Mouse (Mus musculus) MN1 (cell line): ENCODE measurements at regions not wholly inside any gene's neighbourhood (a gene's known extent, or its start where the extent isn't known, plus 50 kb on each side); places are given as distances from the start of the nearest gene placed in this dataset.
A peak's percentile ranks its signal among the peaks of the same experiment; 100 is the strongest.

Experiments
- DNase-seq: peaks from one replicate; pipeline ENCODE4 v3.0.0-alpha.2; 2016; ENCODE audit warnings: low spot score

DNA sequence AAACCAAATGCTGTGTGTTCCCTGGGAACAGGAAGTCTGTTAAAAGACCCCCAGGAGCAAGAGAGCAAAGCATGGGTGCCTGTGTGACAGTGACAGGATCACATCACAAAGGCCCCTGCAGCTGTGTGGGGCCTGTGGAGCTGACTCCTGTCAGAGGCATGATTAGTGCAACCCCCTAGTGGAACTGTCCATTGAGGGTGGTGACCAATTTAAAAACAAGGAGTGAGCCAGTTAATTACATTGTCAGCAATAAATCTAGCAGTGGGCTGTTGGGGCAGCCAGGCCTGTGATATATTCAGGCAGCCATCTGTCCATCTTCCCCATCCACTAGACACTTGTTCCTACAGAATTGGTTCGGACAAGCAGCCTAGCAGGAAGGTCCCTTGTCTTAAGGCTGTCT lies 121.8 kb upstream of the Cxxc4 start:
- DNase-seq = peak; percentile 19

DNA sequence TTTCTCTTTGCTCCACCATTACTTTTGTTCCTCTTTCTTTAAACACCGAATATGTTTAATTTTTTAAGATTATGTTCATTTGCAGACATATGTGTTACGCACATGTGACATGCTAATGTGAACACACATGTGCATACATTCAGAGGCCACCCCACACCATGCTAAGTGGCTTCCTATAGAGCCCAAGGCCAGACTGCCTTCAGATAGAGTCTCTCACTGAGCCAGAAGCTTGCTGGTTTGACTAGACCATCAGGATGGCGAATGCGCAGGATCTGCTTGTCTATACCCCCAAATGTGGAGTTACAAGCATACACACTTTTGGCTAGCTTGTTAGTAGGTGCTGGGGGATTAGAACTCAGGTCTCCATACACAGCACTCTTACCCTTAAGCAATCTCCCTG lies 121.3 kb upstream of the Cxxc4 start:
- no peak for DNase-seq

DNA sequence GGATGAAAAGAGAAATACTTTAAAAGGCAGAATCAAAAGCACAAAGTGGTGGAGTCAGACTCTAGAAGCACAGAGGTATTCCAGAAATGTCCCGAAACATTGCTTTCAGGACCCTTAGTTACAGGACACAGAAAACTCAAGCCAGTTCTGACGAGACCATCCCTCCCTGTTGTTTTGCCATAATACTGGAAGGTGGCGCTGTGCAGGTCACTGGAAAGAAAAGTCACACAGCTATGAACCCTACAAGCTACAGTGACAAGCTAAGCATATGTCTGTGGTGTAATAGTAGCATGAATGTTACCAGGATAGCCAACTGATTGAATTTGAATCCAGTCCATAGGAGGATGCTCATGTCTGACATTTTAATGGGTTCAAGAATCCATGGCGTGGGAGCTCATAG lies 117.4 kb upstream of the Cxxc4 start:
- no peak for DNase-seq

DNA sequence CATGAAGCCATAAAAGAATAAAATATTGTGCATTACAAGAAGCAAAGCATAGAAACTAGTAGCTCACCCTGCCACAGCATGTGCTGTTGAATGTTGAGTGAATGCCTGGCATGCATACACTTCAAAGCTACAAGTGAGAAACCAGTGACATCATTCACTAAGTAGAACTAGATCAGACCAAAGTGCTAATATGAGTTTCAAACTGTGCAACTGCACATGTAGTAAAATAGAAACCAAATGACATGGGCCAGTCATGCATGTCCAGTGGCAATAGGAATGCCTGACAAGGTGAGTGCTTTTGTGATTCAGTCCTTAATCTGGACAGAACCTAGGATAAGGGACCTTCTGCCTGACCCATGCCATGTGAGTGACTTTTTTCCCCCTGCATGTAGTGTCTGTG lies 111.3 kb upstream of the Cxxc4 start:
- DNase-seq = no peak

DNA sequence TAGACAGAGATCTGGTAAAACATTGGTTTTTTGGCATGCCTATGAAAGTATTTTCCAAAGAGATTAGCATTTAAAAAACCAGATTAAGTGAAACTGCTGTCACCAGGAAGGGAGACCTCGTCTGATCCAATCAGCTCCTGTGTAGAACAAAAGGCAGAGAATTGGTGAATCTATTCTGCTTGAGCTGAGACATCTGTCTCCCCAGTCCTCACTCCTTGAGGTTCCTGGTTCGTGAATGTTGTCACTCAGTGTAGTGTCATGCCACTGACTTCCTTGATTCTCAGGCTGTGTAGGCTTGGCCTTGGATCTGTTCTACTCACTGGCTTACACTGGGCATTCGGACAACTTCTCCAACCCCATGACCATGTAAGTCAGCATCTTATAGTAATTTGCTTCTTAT lies 105.9 kb upstream of the Cxxc4 start:
- no peak for DNase-seq

DNA sequence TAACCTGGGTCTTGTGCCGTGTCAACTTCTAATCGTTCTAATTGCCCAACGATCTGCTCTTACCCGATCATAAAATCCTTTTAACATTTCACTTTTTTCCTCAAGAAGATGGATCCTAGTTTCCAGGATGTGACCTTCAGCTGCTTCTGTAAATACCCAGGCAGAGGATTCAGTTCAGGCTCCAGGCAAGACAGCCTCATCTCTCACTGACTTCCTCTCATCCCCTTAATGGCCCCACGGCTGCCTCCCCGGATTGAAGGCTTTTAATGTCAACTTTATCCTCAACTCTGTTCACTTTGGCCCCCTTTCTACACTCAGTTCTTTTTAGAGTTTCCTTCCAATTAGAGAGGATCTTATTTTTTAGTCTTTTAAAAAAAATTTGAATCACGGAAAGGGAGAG lies 91.0 kb upstream of the Cxxc4 start:
- no peak for DNase-seq

DNA sequence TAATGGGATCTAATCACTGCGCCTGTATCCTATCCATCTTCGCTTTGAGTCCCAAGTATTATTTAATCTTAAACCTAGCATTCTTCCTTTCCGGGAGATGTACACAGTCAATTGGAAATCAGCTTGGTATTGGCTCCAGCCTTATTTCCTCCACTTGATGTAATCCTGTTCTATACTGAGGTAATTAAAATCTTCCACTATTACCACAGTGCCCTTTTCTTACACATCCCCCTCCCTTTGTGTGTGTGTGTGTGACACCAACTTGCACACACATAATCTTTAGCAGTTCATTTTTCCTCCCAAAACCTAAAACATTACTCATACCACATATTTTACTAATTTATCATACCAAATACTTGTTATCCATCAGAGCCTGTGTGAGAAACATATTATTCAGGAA lies 90.3 kb upstream of the Cxxc4 start:
- no peak for DNase-seq

DNA sequence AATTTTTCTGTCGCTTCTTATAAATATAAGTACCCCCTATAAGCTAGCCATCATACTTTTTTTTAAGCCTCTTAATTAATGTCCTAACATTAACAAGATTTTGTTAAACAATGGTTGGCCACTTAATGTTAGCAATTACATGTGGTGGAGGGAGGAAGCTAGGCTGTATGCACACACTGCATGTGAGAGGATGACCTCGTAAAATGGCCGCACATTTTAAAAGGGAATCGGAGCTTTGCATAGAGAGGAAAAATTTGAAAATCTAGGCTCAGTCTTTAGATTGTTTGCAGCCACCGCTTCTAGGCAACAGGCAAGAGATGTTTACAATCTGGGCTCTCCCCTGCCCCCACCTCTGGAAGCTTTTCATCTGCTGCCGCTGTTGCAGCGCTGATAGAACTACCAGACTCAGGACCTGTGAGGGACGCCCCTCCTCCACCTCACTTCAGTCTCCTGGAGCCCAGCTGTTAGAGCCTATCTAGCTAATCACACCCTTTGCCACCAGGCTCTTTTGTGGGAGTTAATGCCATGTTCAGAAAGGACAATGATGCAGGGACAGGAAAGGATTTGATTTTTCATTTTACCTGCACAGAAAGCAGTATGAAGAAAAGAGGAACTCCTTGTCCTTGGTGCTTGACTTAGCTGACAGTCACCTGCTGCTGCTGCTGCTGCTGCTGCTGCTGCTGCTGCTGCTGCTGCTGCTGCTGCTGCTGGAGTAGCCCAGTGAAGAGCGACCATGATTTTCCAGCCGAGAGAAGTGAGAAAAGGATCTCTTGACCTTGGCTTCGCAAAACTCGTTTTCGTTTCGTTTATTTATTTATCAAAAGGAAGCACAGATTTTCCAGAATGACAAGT lies 89.7 kb upstream of the Cxxc4 start:
- DNase-seq = peak; percentile 75

DNA sequence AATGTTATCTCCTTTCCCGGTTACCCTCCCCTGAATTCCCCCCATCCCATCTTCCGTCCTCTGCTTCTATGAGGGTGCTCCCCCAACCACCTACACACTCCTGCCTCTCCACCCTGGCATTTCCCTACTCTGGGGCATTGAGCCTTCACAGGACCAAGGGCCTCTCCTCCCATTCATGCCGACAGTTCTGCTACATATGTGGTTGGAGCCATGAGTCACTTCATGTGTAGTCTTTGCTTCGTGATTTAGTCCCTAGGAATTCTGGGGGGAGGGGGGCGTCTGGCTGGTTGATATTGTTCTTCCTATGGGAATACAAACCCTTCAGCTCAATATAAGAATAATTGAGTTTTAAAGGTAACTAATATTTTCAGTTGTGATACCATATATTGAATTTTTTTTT lies 74.0 kb upstream of the Cxxc4 start:
- no peak for DNase-seq

DNA sequence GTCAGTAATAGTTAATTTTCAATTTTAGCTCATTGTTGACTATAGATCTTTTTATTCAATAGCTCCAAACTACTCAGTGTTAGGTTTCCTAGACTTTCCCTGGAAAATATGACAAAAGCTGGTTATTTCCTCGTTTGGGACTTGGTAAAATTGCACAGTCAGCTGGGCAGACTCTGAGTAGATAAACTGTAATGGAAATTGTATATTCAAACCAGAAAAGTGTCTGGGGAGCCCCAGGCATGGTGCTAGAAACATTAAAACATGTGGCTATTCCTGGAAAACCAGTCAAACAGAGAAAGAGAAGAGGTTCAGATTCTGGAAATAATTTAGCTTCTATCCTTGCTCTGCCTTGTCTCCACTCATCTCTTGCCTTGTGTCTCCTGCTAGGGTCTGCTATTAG lies 66.4 kb upstream of the Cxxc4 start:
- no peak for DNase-seq

DNA sequence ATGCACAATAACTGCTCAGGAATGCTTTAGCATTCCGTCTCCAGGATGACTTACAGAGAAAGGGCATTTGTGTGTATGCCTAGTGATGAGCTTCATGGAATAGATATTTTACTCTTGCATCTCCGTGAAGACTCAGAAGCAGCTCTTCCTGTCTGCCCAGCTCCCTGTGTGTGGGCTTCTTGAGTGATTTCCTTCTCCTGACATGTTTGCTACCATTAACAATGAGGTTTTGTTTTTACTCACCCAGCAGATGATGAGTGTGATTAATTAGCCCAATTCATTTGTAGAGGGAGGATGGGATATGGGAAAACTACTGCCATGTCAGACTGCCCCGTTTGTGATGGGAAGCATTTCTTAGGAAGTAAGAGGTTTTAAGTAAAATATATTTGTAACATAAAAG lies 63.9 kb upstream of the Cxxc4 start:
- no peak for DNase-seq

DNA sequence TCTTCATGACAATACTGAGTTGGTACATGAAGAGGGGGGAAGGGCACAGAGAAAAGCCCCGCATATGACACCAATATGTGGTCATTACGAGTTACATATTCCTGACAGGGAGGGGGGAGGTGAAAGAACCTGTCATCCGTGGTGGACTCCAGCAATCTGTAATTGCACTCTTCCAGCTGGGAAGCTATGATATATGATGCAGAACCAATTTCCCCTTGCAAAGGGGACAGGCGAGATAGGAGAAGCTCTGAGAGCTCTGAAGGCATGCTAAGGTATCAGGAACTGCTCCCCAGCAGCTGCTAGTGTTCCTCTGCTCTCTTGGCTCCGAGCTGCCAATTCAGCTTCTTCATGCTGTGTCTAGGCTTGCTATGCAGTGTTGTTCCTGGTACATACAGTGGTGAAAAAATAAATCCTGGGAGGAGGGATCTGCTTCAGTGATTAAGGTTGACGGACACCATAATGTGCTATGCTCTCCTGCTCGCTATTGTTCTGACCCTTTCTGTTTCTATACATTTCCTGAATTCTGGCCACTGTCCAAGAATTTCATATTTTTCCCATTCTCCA lies 57.7 kb upstream of the Cxxc4 start:
- no peak for DNase-seq

DNA sequence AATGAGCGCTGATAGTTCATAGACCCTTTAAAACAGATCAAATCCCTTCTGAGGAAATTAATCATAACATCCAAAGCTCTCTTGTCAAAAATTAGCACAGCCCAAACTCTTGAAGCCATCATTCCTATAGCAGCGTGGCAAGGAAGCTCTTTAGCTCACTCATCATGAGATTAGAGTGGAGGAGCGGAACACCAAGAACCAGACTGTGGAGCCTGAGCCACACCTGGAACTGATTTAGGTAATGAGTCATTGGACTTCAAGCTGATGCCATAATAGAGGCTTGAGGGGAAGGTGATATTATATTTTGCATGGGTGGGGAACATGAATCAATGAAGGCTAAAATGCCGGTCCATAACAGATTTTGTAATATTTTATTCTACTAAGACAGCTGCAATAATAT lies 52.2 kb upstream of the Cxxc4 start:
- no peak for DNase-seq
